Mouse (Mus musculus): ENCODE results near the gene Arfgap2. TPM values are rescaled to one million over a fixed set of nuclear protein-coding genes. Genes with fewer than 3 reads are reported as not detected.
A peak's percentile ranks its signal among the peaks of the same experiment; 100 is the strongest.

The Arfgap2 gene
- polyA plus RNA-seq, 1 experiment from 2014 or later: 95.7 TPM

GRCm38 (mm10) chr2:91278749-91279371 is 14.1 kb downstream of the Arfgap2 start:
- Histone ChIP-seq H3K4me3 (ENCODE audit: low read depth, low read length) (no peak overlapping the region), H3K27ac (ENCODE audit: low read depth, low read length) (no peak overlapping the region), H3K27me3 (replicated peaks; ENCODE audit: control insufficient read depth, insufficient read depth, low read length) (no peaks in the 10 kb centered on the region), H3K4me2 (no peak overlapping the region), H3K9me3 (ENCODE audit: control insufficient read depth, low read length) (no peaks in the 10 kb centered on the region), H3K9ac (ENCODE audit: low read depth, low read length) (no peak overlapping the region), H3K36me3 (ENCODE audit: control insufficient read depth, insufficient read depth, low read length) (peaks cover 25% of the 10 kb centered on the region), H3K4me1 (replicated peaks; ENCODE audit: control insufficient read depth, insufficient read depth, low read length) (no peaks in the 10 kb centered on the region; the same call in 1 of the 2 replicates)
- ATAC-seq (replicated peaks; ENCODE audit: low FRiP score): peak; percentile 53
- no peak for DNase-seq (ENCODE audit: low spot score)
- WGBS: 47% methylated on average over 10 of the region's 10 CpGs

DNA sequence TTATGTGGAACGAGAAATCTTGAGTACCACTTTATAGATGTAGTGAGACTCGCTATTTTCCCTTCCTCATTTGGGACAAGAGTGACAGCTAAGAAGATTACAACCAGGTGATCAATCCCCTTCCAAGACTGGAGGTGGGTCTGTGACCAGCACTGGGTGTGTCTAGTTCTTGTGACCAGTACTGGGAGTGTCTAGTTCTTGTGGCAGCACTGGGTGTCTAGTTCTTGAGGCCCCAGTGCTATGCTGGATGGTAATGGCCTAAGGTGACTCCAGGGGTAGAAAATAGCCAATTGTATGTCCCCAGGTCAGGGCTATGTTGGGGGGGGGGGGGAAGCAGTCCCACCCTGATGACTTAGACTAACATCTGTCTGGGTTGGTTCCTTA is 14.6 kb downstream of the Arfgap2 start:
- no peak overlapping the region for H3K4me3 ChIP-seq (ENCODE audit: low read depth, low read length)
- DNase-seq (ENCODE audit: low spot score): no peak
- H3K27ac ChIP-seq (ENCODE audit: low read depth, low read length): no peak overlapping the region
- WGBS: 62% methylated on average over 2 of the region's 2 CpGs
- no peaks in the 10 kb centered on the region for H3K9me3 ChIP-seq (ENCODE audit: control insufficient read depth, low read length)
- H3K36me3 ChIP-seq (ENCODE audit: control insufficient read depth, insufficient read depth, low read length): peaks cover 20% of the 10 kb centered on the region
- no peaks in the 10 kb centered on the region for H3K27me3 ChIP-seq (replicated peaks; ENCODE audit: control insufficient read depth, insufficient read depth, low read length)
- H3K4me1 ChIP-seq (replicated peaks; ENCODE audit: control insufficient read depth, insufficient read depth, low read length): no peaks in the 10 kb centered on the region; the same call in 1 of the 2 replicates
- ATAC-seq (replicated peaks; ENCODE audit: low FRiP score): no peak
- no peak overlapping the region for H3K4me2 ChIP-seq
- no peak overlapping the region for H3K9ac ChIP-seq (ENCODE audit: low read depth, low read length)

DNA sequence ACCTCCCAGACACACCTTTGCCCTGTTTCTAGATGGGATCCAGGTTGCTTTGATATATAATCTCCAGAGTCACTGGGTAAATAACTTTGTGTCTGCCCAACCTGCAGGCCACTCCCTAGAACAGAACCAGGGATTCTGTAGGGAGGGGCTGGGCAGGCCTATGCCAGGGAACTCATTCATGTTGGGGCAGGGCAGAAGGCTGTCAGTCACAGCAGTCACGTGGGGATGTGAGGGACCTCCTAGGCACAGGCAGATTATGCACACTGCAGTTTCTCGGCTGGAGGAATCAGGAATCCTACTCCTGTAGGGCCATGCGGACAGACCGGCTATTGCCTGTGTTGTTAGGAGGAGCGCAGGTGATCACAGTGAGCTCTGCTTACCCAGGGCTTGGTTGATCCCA is 16.6 kb downstream of the Arfgap2 start:
- 43% methylated on average over 5 of the region's 5 CpGs for WGBS
- Histone ChIP-seq H3K9me3 (ENCODE audit: control insufficient read depth, low read length) (no peaks in the 10 kb centered on the region), H3K4me1 (replicated peaks; ENCODE audit: control insufficient read depth, insufficient read depth, low read length) (no peaks in the 10 kb centered on the region; the same call in 1 of the 2 replicates), H3K4me3 (ENCODE audit: low read depth, low read length) (no peak overlapping the region), H3K9ac (ENCODE audit: low read depth, low read length) (no peak overlapping the region), H3K36me3 (ENCODE audit: control insufficient read depth, insufficient read depth, low read length) (peaks cover 3% of the 10 kb centered on the region; the same call in 1 of the 2 replicates), H3K27me3 (replicated peaks; ENCODE audit: control insufficient read depth, insufficient read depth, low read length) (no peaks in the 10 kb centered on the region), H3K4me2 (no peak overlapping the region), H3K27ac (ENCODE audit: low read depth, low read length) (no peak overlapping the region)
- no peak; the same call in 1 of the 2 replicates for ATAC-seq (replicated peaks; ENCODE audit: low FRiP score)
- DNase-seq (ENCODE audit: low spot score): no peak

DNA sequence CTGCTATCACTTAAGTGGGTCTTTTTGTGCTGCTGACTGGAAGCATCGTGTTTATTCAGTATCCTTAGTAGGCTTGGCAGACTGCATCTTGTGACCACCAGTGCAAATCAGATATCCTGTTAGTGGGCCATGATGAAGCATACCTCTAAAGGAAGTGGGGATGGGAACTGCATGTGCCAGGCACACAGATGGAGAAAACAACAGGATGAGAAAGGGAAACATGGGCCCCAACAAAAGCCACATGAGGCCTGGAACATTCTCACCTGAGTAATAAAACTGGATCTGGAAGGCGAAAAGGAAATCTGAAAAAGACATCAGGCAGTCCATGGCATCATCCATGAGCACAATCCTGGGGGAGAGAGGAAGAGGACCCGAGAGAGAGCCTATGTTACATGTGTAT is 19.2 kb downstream of the Arfgap2 start:
- WGBS: 63% methylated on average over 3 of the region's 3 CpGs

DNA sequence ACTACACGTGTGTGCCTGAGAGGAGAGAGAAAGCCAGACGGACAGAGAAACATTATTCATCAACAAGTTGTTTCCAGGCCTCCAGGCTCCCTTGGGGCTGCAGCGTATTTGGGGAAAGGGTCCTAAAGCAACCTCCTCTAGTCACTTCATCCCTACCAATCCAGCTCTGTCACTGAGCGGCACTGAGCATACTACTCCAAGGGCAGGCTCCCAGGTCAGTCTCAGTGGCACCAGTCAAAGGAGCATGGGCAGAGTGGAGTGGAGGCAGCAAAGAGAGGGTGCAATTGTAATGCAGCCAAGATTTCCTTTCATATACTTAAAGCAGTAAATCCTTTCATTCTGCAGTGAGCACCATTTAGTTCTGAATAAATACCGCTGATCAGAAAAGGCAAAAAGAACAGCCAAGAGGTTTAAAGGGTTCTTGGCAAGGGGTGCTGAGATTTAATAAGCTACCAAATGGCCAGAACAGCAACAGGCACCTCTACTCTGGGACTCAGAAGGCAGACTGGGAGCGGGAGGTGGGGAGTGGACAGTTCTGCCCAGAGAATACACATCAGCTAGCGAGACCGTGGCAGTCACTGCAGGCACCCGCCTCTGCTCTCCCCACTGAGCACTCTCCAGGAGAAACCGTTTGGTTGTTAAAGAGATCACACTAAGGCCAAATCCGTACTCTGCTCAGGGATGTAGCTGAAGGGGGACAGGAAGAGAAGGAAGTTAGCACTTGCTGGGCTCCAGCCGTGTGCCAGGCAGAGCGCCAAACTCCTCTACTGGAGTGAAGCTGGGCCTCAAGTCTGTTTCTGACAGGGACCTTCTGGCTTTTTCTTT is 19.8 kb downstream of the Arfgap2 start:
- H3K27ac ChIP-seq (ENCODE audit: low read depth, low read length): no peak overlapping the region
- no peaks in the 10 kb centered on the region for H3K27me3 ChIP-seq (replicated peaks; ENCODE audit: control insufficient read depth, insufficient read depth, low read length)
- H3K4me3 ChIP-seq (ENCODE audit: low read depth, low read length): no peak overlapping the region
- 69% methylated on average over 13 of the region's 13 CpGs for WGBS
- H3K4me1 ChIP-seq (replicated peaks; ENCODE audit: control insufficient read depth, insufficient read depth, low read length): peaks cover 8% of the 10 kb centered on the region
- ATAC-seq (replicated peaks; ENCODE audit: low FRiP score): no peak
- no peak overlapping the region for H3K4me2 ChIP-seq
- no peak for DNase-seq (ENCODE audit: low spot score)
- no peak overlapping the region for H3K9ac ChIP-seq (ENCODE audit: low read depth, low read length)
- H3K36me3 ChIP-seq (ENCODE audit: control insufficient read depth, insufficient read depth, low read length): no peaks in the 10 kb centered on the region
- no peaks in the 10 kb centered on the region for H3K9me3 ChIP-seq (ENCODE audit: control insufficient read depth, low read length)

More for the DNA sequence above, 19.2 kb downstream of the Arfgap2 start:
- H3K4me2 ChIP-seq: no peak overlapping the region
- H3K4me3 ChIP-seq (ENCODE audit: low read depth, low read length): no peak overlapping the region
- H3K27ac ChIP-seq (ENCODE audit: low read depth, low read length): no peak overlapping the region
- H3K27me3 ChIP-seq (replicated peaks; ENCODE audit: control insufficient read depth, insufficient read depth, low read length): no peaks in the 10 kb centered on the region
- DNase-seq (ENCODE audit: low spot score) (no peak), ATAC-seq (replicated peaks; ENCODE audit: low FRiP score) (no peak)
- H3K36me3 ChIP-seq (ENCODE audit: control insufficient read depth, insufficient read depth, low read length): no peaks in the 10 kb centered on the region
- H3K9ac ChIP-seq (ENCODE audit: low read depth, low read length): no peak overlapping the region
- peaks cover 8% of the 10 kb centered on the region for H3K4me1 ChIP-seq (replicated peaks; ENCODE audit: control insufficient read depth, insufficient read depth, low read length)
- no peaks in the 10 kb centered on the region for H3K9me3 ChIP-seq (ENCODE audit: control insufficient read depth, low read length)

DNA sequence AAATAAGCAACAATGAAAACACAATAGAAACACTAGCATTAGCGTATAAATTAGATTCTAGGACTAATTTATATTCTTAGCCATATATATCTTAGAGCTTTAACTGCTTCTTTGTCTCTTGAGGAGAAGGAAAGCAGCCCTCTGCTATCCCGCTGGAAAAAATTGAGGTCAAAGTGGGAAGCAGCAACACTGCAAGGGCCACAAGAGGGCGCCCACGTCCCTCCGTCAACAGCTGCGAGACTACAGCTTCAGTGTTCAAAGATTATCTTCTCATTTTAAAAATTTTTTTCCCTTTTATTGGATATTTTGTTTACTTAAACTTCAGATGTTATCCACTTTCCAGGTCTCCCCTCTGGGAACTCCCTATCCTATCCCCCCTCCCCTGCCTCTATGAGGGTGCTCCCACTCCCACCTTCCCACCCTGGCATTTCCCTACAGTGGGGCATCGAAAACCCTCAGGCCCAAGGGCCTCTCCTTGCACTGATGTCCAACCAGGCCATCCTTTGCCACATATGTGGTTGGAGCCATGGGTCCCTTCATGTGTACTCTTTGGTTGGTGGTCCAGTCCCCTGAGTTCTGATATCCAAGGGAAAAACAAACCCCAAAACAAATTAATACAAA is 21.2 kb downstream of the Arfgap2 start:
- no peaks in the 10 kb centered on the region for H3K27me3 ChIP-seq (replicated peaks; ENCODE audit: control insufficient read depth, insufficient read depth, low read length)
- H3K27ac ChIP-seq (ENCODE audit: low read depth, low read length): no peak overlapping the region
- peaks cover 8% of the 10 kb centered on the region for H3K4me1 ChIP-seq (replicated peaks; ENCODE audit: control insufficient read depth, insufficient read depth, low read length)
- DNase-seq (ENCODE audit: low spot score) (no peak), ATAC-seq (replicated peaks; ENCODE audit: low FRiP score) (no peak)
- H3K9ac ChIP-seq (ENCODE audit: low read depth, low read length): no peak overlapping the region
- no peak overlapping the region for H3K4me3 ChIP-seq (ENCODE audit: low read depth, low read length)
- no peak overlapping the region for H3K4me2 ChIP-seq
- H3K36me3 ChIP-seq (ENCODE audit: control insufficient read depth, insufficient read depth, low read length): no peaks in the 10 kb centered on the region
- H3K9me3 ChIP-seq (ENCODE audit: control insufficient read depth, low read length): no peaks in the 10 kb centered on the region
- 14% methylated on average over 7 of the region's 7 CpGs for WGBS

DNA sequence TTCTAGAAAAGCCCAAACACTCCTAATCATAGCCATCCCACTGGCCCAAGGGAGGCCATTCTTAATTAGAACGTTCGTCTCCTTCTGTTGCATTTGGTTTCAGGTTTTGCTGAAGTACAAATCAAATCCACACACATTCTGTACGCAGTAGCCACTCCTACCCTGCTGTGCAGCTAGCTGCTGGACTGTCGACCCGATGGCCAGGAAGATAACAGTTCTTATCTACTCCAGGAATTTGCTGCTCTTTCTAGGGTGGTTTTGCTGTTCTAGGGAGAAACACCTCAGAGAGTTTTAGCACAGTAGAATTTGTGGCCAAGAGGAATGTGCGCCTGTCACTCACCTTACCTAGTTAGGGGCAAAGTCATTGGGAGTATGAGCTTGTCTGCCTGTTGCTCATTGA is 22.8 kb downstream of the Arfgap2 start:
- Histone ChIP-seq H3K4me1 (replicated peaks; ENCODE audit: control insufficient read depth, insufficient read depth, low read length) (peaks cover 8% of the 10 kb centered on the region), H3K27me3 (replicated peaks; ENCODE audit: control insufficient read depth, insufficient read depth, low read length) (no peaks in the 10 kb centered on the region), H3K36me3 (ENCODE audit: control insufficient read depth, insufficient read depth, low read length) (no peaks in the 10 kb centered on the region), H3K4me2 (no peak overlapping the region), H3K4me3 (ENCODE audit: low read depth, low read length) (no peak overlapping the region), H3K27ac (ENCODE audit: low read depth, low read length) (no peak overlapping the region), H3K9ac (ENCODE audit: low read depth, low read length) (no peak overlapping the region), H3K9me3 (ENCODE audit: control insufficient read depth, low read length) (no peaks in the 10 kb centered on the region)
- ATAC-seq (replicated peaks; ENCODE audit: low FRiP score) (no peak; the same call in 1 of the 2 replicates), DNase-seq (ENCODE audit: low spot score) (no peak)
- WGBS: 30% methylated on average over 6 of the region's 6 CpGs

DNA sequence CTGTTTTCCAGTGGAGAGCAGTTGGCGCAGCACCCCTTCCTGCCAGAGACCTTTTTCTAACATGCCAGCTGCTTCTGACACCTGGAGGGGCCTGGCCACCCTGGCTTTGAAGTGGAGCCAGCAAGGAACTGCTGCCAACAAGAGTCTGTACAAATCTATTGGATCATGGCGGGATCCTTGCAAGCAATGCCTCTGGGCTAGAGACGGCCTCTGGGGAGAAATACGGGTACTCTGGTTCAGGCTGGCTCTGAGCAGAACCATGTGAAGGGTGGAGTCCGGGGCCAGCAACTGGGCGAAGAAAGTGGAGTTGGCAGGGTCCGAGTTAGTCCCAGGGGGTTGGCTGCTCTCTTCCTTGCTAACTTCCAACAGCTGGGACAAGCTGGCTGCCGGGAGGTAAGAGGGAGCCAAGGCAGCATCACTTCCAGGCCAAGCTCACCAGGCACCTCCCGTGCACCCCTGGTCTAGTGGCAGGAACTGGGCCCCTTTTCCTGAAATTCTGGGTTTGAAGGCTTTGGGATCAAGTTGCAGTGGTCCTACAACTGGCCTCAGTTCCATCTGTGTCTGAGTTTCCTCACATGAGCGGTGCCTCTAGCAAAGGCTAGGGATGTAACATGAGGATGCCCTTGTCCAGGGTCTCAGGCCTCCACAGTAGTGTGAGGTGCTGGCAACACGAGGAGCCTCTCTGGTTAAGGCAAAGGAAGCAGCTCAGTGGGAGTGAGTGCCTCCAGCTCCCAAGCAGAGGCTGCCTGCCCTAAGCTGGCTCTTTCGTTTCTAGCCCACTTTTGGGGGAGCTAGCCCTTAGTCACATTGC is 26.6 kb downstream of the Arfgap2 start:
- Histone ChIP-seq H3K4me3 (ENCODE audit: low read depth, low read length) (no peak overlapping the region), H3K27me3 (replicated peaks; ENCODE audit: control insufficient read depth, insufficient read depth, low read length) (no peaks in the 10 kb centered on the region), H3K27ac (ENCODE audit: low read depth, low read length) (no peak overlapping the region), H3K9ac (ENCODE audit: low read depth, low read length) (no peak overlapping the region), H3K4me2 (no peak overlapping the region), H3K9me3 (ENCODE audit: control insufficient read depth, low read length) (no peaks in the 10 kb centered on the region), H3K36me3 (ENCODE audit: control insufficient read depth, insufficient read depth, low read length) (no peaks in the 10 kb centered on the region), H3K4me1 (replicated peaks; ENCODE audit: control insufficient read depth, insufficient read depth, low read length) (peaks cover 8% of the 10 kb centered on the region)
- DNase-seq (ENCODE audit: low spot score) (no peak), ATAC-seq (replicated peaks; ENCODE audit: low FRiP score) (no peak)
- WGBS: 86% methylated on average over 12 of the region's 12 CpGs
